Mouse (Mus musculus) megakaryocyte, embryonic 14.5 days (primary cell): ENCODE results near the gene Bnc1.

ENCODE experiments used
- FLI1 ChIP-seq: IDR thresholded peaks from 2 replicates; pipeline ENCODE4 v1.6.1; 2012; ENCODE audit warnings: low read length, inconsistent platforms, mixed read lengths
- GATA1 ChIP-seq: IDR thresholded peaks from 3 replicates; pipeline ENCODE4 v1.6.1; 2012; ENCODE audit warnings: mixed read lengths, low read length, inconsistent platforms, borderline replicate concordance

- TF ChIP-seq GATA1 (no peak), FLI1 (no peak)
Measured at GRCm38 (mm10) chr7:81954208-81954846, 37.8 kb downstream of the Bnc1 start.
